Mouse (Mus musculus) hindbrain, embryonic 10.5 days (tissue): Measurements from ENCODE around the gene Asphd2. TPM values are rescaled to one million over a fixed set of nuclear protein-coding genes. Genes with fewer than 3 reads are reported as not detected.
A peak's percentile ranks its signal among the peaks of the same experiment; 100 is the strongest.

Experiments used
- DNase-seq: peaks from one replicate; pipeline ENCODE4 v3.0.0-alpha.2; 2017; ENCODE audit warnings: low spot score
- H3K27ac ChIP-seq: fragments of 300-500 bp; sonication (generic); 2 replicates; pipeline ENCODE4 v1.5.1; 2016; ENCODE audit warnings: mild to moderate bottlenecking, moderate library complexity
- H3K27me3 ChIP-seq: fragments of 300-500 bp; sonication (generic); 2 replicates; pipeline ENCODE4 v1.6.1; 2016; ENCODE audit warnings: mild to moderate bottlenecking; ENCODE audit not compliant: poor library complexity, insufficient read depth, severe bottlenecking
- H3K36me3 ChIP-seq: fragments of 300-500 bp; sonication (generic); 2 replicates; pipeline ENCODE4 v1.6.1; 2016; ENCODE audit warnings: mild to moderate bottlenecking, moderate library complexity
- H3K4me1 ChIP-seq: fragments of 300-500 bp; sonication (generic); replicated peaks from 2 replicates; pipeline ENCODE4 v1.6.1; 2016; ENCODE audit warnings: mild to moderate bottlenecking
- H3K4me3 ChIP-seq: fragments of 300-500 bp; sonication (generic); 2 replicates; pipeline ENCODE4 v1.5.1; 2016; ENCODE audit warnings: mild to moderate bottlenecking, moderate library complexity
- H3K9me3 ChIP-seq: fragments of 300-500 bp; sonication (generic); 2 replicates; pipeline ENCODE4 v1.6.1; 2016; ENCODE audit warnings: mild to moderate bottlenecking, moderate library complexity
- WGBS: fragments of 180-500 bp; shearing (Covaris S2); methylation state at CpG from one replicate; pipeline ENCODE4 v1.1.7; 2016; 5-methylcytosine and 5-hydroxymethylcytosine counted together
- polyA plus RNA-seq: library from polyadenylated mRNA; unstranded; fragments of >200 nt; fragmentation: Nextera tagmentation; extraction: Ambion mirVana; gene quantifications from 2 replicates; pipeline ENCODE4 v1.2.1, GENCODE M21; 2016

Gene Asphd2
- polyA plus RNA-seq, 1 experiment from 2014 or later, result 24.8 TPM

DNA sequence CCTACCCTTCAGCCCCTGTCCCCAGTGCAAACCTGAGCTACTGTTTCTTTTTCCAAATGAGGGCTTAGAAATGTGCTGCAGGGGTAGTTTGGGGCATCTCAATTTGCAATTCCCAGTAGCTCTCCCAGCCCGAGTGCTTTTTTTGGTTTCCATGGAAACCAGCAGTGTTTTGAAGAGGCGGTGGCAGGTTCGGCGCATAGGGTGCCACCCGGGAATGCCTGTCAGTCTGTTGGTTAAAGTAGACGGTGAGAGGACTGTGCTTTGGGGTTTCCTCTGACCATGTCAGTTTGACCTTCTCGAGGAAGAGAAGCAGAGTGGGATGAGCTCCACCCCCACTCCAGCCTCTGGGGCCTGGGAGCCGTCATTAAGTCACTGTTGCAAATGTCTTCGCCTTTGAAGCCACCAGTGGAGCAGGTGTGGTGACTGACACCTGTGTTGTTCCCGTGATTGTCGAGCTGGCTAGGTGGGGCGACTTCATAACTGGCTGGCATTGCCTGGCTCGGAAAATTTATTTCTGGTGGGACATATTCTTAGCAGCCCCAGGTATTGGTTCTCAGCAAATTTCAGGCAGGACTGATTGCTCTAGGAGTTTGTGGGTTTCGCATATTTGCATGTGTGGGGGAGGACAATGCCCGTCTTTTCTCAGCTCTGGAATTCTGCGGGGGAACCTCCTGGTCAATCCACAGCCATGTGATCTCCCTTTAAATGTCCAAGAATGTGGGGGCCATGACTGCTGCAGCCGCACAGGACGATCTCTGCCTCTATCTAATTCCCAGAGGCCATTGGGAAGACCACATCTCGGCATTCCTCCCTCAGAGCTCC lies 17.1 kb upstream of the Asphd2 start:
- H3K27ac ChIP-seq, result peak overlapping the region; percentile 62
- peaks cover 10% of the 10 kb centered on the region; the same call in 1 of the 2 replicates for H3K27me3 ChIP-seq
- H3K4me3 ChIP-seq, result peak overlapping the region; percentile 20
- H3K9me3 ChIP-seq, result no peaks in the 10 kb centered on the region; the same call in 1 of the 2 replicates
- no peaks in the 10 kb centered on the region for H3K36me3 ChIP-seq
- DNase-seq, result peak; percentile 66
- peaks cover 39% of the 10 kb centered on the region for H3K4me1 ChIP-seq
- 16% methylated on average over 19 of the region's 19 CpGs for WGBS

DNA sequence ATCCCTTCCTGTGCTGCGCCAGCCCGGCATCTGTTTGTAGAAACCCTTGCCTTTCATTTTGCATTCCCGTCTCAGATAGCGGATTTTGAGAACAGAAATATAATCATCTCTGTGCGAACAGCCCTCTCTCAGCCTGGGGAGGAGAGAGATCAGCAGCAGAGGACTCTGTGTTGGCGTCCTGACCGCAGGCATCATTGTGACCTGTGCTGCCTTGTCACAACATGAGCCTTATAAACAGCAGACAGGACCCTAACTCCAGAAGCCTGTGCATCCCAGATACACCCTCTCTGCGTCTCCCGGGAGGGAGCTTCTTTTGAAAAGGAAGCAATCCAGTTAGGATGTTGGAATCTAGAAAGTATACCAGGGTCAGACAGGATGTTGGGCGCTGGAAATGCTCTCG lies 16.4 kb upstream of the Asphd2 start:
- H3K27me3 ChIP-seq, result peaks cover 10% of the 10 kb centered on the region; the same call in 1 of the 2 replicates
- no peaks in the 10 kb centered on the region for H3K36me3 ChIP-seq
- WGBS, result 38% methylated on average over 11 of the region's 11 CpGs
- DNase-seq, result no peak
- peaks cover 32% of the 10 kb centered on the region for H3K4me1 ChIP-seq
- peak overlapping the region; percentile 62 for H3K27ac ChIP-seq
- peak overlapping the region; percentile 20 for H3K4me3 ChIP-seq
- no peaks in the 10 kb centered on the region; the same call in 1 of the 2 replicates for H3K9me3 ChIP-seq

DNA sequence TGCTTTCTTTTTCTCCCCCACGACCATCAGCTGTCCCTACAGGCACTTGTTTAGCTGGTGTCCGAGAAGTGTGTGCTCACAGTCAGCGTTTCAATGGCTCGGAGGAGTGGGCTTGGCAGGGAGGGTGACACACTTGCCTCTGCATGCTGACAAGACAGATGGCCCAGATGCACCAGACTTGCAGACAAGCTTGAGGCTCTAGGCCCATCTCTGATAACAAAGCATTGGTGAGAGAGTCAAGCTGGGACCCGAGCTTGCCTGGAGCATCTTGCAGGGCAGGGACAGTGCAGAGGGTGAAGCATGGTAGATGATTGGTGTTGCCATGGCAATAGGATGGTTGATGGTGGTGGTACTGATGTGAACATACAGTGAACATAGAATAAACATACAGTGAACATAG lies 14.6 kb upstream of the Asphd2 start:
- DNase-seq, result no peak
- peaks cover 32% of the 10 kb centered on the region for H3K4me1 ChIP-seq
- no peak overlapping the region for H3K4me3 ChIP-seq
- H3K9me3 ChIP-seq, result no peaks in the 10 kb centered on the region; the same call in 1 of the 2 replicates
- WGBS, result 65% methylated on average over 5 of the region's 5 CpGs
- H3K27me3 ChIP-seq, result peaks cover 10% of the 10 kb centered on the region; the same call in 1 of the 2 replicates
- H3K27ac ChIP-seq, result peak overlapping the region; percentile 50; the same call in 1 of the 2 replicates
- no peaks in the 10 kb centered on the region for H3K36me3 ChIP-seq

DNA sequence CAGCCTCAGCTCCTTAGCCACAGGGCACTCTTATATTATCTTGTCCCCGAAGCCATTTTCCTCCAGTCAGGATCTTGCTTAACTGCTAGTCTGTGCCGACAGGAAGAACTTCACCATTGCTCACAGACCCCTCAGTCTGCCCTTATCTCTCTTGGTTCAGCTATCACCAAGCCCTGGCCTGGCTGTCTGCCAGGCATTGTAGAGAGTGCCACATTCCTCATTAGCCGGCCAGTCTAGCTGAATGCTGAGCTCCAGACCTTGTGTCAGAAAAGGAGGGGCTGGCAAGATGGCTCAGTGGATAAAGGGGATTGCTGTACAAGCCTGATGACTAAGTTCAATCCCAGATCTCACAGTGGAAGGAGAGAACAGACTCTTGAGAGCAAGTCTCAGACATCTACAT lies 11.4 kb upstream of the Asphd2 start:
- H3K4me1 ChIP-seq, result peaks cover 17% of the 10 kb centered on the region
- no peaks in the 10 kb centered on the region for H3K9me3 ChIP-seq
- DNase-seq, result no peak
- no peak overlapping the region for H3K27ac ChIP-seq
- 83% methylated on average over 3 of the region's 3 CpGs for WGBS
- no peaks in the 10 kb centered on the region for H3K36me3 ChIP-seq
- H3K4me3 ChIP-seq, result no peak overlapping the region
- H3K27me3 ChIP-seq, result no peaks in the 10 kb centered on the region

DNA sequence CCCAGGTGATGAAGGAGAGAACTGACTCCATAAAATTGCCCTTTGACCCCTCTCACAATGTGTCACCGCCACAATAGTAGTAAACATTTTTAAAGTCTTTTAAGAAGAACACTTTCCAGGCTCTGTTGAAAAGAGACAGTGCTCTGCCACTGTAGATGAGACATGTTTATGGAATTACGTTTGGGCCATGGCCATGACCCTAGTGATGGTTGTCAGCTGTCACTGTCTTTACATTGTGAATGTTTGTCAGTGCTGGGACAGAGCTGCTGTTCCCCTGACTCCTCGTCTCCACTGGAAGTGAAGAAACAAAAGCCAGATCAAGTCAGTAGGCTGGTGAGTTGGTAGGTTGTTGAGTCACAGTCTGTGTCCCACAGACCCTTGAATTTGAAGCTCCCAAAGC lies 7.8 kb upstream of the Asphd2 start:
- Histone ChIP-seq H3K4me1 (no peaks in the 10 kb centered on the region; the same call in 1 of the 2 replicates), H3K27ac (no peak overlapping the region), H3K36me3 (no peaks in the 10 kb centered on the region), H3K9me3 (no peaks in the 10 kb centered on the region), H3K4me3 (no peak overlapping the region), H3K27me3 (no peaks in the 10 kb centered on the region)
- WGBS, result 65% methylated on average over 3 of the region's 3 CpGs
- no peak for DNase-seq

DNA sequence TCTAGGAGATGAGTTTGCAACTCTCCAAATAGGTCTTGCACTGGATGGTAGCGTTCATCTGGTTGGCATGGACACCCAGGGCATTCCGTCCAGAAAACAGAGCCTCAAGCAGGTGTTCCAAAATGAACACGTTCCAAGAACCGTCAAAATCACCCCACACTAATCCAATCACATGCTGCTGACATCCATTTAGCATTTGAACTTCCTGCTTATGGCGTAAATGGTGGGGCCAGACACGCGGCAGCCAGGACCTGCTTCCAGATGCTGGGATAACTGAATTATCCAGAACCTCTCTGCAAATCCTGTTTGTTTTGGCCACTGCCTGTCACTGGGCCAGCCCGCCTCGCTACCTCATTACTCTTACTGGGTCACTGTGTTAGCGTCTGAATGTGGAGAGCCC lies 4.6 kb upstream of the Asphd2 start:
- Histone ChIP-seq H3K27ac (no peak overlapping the region), H3K9me3 (no peaks in the 10 kb centered on the region), H3K36me3 (no peaks in the 10 kb centered on the region), H3K27me3 (no peaks in the 10 kb centered on the region), H3K4me1 (peaks cover 14% of the 10 kb centered on the region), H3K4me3 (no peak overlapping the region)
- 85% methylated on average over 10 of the region's 10 CpGs for WGBS
- DNase-seq, result no peak

DNA sequence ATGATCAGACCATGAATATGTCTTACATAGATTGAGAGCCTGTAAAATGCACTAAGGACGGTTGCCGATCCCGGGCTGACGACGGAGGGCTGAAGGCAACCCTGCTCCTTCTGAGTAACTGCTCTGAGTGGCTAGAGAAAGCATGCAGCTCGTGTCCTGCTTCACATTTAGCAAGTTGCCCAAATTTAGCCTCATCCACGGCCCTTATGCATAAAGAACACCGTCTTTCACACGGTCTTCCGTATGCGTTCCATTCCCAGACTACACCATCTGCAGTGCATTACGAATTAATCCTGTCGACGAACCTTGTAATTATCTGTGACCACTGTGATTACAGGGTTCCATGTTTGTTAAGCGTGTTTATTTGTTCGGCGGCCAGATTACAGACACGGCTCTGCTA lies 1.4 kb upstream of the Asphd2 start:
- 86% methylated on average over 18 of the region's 18 CpGs for WGBS
- Histone ChIP-seq H3K27me3 (peaks cover 31% of the 10 kb centered on the region), H3K27ac (peak overlapping the region; percentile 92), H3K36me3 (peaks cover 10% of the 10 kb centered on the region), H3K9me3 (no peaks in the 10 kb centered on the region), H3K4me1 (peaks cover 32% of the 10 kb centered on the region), H3K4me3 (no peak overlapping the region)
- DNase-seq, result no peak

DNA sequence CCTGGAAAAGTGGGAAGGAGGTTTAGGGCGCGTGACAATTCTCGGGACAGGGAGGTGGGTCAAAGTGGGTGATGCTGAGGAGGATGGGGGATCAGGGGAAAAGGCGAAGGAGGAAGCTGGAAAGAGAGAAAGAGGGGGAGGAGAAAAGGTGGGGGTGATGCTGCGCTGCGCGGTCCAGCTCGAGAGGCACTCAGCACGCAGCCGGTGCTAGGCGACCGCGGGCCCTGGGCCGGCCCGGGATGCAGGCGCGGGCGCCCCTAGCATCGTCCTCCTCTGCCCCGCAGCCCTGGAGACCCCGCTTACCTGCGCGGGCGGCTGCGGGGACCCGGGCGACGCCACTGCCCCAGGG lies 277 bp downstream of the Asphd2 start:
- Histone ChIP-seq H3K4me3 (peak overlapping the region; percentile 68), H3K27ac (peak overlapping the region; percentile 92), H3K9me3 (no peaks in the 10 kb centered on the region), H3K4me1 (peaks cover 38% of the 10 kb centered on the region), H3K27me3 (peaks cover 34% of the 10 kb centered on the region), H3K36me3 (peaks cover 22% of the 10 kb centered on the region)
- WGBS, result under 1% methylated on average over 26 of the region's 28 CpGs
- peak; percentile 45 for DNase-seq

DNA sequence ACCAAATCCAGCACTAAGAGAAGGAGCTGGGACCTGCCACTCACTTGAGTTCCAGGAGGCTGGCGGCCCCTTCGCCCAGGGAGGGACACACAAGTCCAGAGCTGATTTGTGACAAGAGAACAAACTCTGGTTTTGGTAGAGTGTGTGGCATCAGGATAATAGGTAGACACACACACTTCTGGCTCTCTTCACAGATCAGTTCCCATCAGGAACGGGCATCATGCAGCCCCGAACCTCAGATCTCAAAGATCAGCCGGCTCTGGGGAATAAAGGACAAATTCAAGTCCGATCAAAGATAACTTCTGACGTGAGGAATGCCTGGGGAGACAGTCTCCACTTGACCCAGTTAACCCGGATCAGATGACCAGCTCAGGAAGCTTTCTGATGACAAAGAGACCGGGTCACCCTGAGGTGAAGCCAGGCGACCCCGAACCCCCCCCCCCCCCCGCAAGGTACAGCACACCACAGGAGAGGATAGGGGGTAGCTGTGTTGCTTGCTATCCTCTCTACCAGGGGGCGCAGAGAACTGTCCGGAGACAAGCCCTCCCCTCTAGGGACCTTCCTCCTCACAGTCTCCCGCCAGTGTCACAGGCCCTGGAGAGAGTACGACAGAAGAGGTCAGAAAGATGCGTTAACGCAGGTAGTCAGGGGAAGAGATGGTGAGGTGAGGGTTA lies 788 bp downstream of the Asphd2 start:
- DNase-seq, result no peak
- Histone ChIP-seq H3K36me3 (peaks cover 27% of the 10 kb centered on the region), H3K27me3 (peaks cover 34% of the 10 kb centered on the region), H3K27ac (peak overlapping the region; percentile 92), H3K4me3 (peak overlapping the region; percentile 68), H3K4me1 (peaks cover 41% of the 10 kb centered on the region), H3K9me3 (no peaks in the 10 kb centered on the region)
- 11% methylated on average over 18 of the region's 18 CpGs for WGBS

DNA sequence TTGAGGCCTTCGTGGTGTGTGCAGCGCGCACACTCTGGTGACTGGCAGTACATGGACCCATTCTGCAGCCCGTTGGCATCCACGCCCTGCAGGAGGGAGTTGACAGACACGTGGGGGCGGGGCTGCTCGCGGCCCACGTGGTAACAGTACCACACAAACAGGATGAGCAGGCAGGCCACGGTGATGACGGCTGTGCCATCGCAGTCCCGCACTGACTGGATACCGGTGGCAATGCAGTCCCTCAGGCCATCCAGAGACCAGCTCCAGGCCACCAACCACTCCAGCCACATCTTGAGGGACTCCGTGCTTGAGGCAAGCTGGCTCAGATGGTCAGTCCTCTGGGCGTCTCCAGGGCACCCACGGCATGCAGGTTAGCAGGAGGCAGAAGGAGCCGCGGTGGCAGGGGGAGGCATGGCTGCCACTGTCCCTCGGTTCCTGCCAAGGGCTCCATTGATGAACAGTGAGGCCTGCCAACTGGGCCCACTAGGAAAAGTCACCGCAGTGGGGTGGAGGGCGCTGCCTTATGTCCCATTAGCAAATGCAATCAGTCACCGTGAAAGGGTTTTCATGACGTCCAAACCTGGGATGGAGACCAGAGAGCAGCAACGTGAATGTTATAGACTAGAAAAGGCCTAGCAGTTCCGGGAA lies 2.9 kb downstream of the Asphd2 start:
- peaks cover 34% of the 10 kb centered on the region for H3K27me3 ChIP-seq
- WGBS, result 64% methylated on average over 27 of the region's 27 CpGs
- peaks cover 41% of the 10 kb centered on the region for H3K4me1 ChIP-seq
- no peak overlapping the region for H3K4me3 ChIP-seq
- no peak for DNase-seq
- H3K27ac ChIP-seq, result 0 out of 2 replicates have a peak overlapping the region, but pooled peaks have one; percentile 31
- H3K9me3 ChIP-seq, result no peaks in the 10 kb centered on the region
- peaks cover 45% of the 10 kb centered on the region for H3K36me3 ChIP-seq

DNA sequence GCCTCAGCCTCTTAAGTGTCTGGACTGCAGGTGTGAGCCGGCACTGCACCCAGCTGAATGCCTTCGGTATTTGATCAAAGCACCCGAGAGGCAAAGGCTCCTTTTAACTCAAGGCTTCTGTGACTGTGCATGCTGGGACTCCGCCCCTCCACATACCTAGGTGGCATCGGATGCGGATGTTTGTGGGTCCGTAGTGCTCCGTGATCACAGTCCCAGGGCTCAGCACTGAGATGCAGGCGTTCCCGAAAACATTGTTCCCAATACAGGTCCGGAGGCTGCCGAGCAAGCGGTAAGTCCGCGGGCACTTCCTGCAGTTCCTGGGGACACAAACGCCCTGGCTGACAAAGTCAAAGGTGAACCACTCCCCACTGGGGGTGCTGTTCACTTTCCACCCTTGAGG lies 3.7 kb downstream of the Asphd2 start:
- H3K36me3 ChIP-seq, result peaks cover 53% of the 10 kb centered on the region
- H3K27me3 ChIP-seq, result peaks cover 34% of the 10 kb centered on the region
- peaks cover 40% of the 10 kb centered on the region for H3K4me1 ChIP-seq
- H3K27ac ChIP-seq, result no peak overlapping the region
- 48% methylated on average over 16 of the region's 16 CpGs for WGBS
- no peak for DNase-seq
- H3K9me3 ChIP-seq, result no peaks in the 10 kb centered on the region
- no peak overlapping the region for H3K4me3 ChIP-seq

DNA sequence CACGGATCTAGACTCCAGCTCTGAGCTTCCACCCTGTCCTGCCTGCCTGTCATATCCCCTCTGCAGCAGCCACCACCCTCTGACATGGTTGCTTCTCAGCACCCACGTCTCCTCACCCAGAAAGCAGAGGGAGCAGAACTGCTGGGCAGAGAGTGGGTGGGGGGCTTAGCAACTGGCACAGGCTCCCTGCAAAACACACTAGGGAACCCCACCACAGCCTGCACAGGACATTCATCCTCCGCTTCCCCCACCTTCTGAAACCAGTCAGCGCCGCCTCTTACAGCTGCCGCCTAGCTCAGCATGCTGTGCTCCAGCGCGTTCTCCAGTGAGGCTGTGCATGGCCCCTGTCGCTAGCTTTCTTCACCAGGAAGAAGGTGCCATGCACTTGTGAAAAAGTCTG lies 5.3 kb downstream of the Asphd2 start:
- H3K9me3 ChIP-seq, result no peaks in the 10 kb centered on the region
- H3K4me3 ChIP-seq, result no peak overlapping the region
- 0 out of 2 replicates have a peak overlapping the region, but pooled peaks have one; percentile 6 for H3K27ac ChIP-seq
- H3K4me1 ChIP-seq, result peaks cover 28% of the 10 kb centered on the region
- 82% methylated on average over 9 of the region's 9 CpGs for WGBS
- peaks cover 34% of the 10 kb centered on the region for H3K27me3 ChIP-seq
- H3K36me3 ChIP-seq, result peaks cover 69% of the 10 kb centered on the region
- DNase-seq, result no peak

DNA sequence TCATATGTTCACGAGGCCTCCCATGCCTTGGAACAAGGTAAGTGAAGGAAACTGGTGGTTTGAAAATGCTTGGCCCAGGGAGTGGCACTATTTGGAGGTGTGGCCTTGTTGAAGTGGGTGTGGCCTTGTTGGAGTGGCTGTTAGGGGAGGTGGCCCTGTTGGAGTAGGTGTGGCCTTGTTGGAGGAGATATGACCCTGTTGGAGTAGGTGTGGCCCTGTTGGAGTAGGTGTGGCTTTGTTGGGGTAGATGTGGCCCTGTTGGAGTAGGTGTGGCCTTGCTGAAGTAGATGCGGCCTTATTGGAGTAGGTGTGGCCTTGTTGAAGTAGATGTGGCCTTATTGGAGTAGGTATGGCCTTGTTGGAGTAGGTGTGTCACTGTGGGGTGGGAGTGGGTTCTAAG lies 8.7 kb downstream of the Asphd2 start:
- H3K9me3 ChIP-seq, result no peaks in the 10 kb centered on the region
- H3K27me3 ChIP-seq, result peaks cover 2% of the 10 kb centered on the region; the same call in 1 of the 2 replicates
- WGBS, result 82% methylated on average over 2 of the region's 2 CpGs
- H3K4me3 ChIP-seq, result no peak overlapping the region
- peaks cover 61% of the 10 kb centered on the region for H3K36me3 ChIP-seq
- H3K27ac ChIP-seq, result no peak overlapping the region
- H3K4me1 ChIP-seq, result peaks cover 26% of the 10 kb centered on the region
- no peak for DNase-seq
